ENCODE assay signal across 8 mouse cellular contexts in the genomic region with DNA sequence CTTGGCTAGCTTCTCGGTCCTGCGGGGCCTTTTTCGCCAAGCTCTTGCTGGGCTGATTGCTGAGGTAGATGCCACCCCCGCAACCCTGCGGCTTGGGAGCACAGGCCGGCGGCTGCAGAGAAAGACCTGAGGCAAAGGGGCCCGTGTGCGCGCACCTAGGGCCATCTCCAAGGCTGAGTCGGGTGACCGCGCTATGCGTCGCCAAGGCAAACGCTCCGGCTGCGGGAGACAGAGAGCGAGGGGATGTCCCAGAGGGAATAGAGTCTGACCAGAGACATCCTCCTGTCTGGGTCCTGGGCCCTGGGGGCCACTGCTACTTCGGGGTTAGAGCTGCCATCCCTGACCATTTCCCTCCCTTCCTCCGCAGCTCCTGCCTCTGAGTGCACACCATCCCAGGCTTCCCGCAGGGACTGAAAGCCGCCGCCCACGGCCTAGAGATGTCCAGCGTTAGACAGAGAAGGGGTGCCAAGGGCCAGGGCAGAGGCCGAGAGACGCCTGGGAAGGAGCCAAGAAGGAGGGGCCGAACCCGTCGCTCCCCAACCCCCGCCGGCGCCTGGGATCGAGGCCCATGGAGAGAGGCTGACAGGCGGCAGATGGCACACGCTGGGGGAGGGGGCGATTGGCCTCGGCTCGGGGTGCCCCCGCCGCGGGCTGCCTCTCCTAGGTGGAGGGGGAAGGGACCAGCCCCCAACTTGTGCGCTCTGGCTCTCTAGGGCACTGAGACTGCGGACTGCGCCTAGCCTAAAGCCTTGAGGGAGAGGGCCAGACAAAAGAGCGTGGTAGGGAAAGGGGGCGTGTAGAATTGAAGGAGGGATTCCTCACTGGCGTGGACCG. TPM values are rescaled to one million over a fixed set of nuclear protein-coding genes. Genes with fewer than 3 reads are reported as not detected.
DNase-seq lines count a peak whose midpoint lies in the region; ATAC-seq and TF ChIP-seq lines count a peak whose summit lies in the region.

No protein-coding gene starts in this region.

- in situ Hi-C loops in ES-E14 (cut with MboI; ENCODE audit: low sequenced_read_pairs in 2 of 2, unreplicated experiment in 2 of 2), result no loop called here

- TF ChIP-seq CTCF in stomach, postnatal 0 days (IDR thresholded peaks at IDR 0.05; ENCODE audit: low read depth), result no peak

- H3K27me3 ChIP-seq in embryonic facial prominence, embryonic 15.5 days, result peaks cover 13% of the 10 kb centered on the region
- H3K27me3 ChIP-seq in stomach, postnatal 0 days (ENCODE audit: control insufficient read depth, insufficient read depth, low read length), result peaks cover 9% of the 10 kb centered on the region; the same call in 1 of the 2 replicates

- peak overlapping the region; percentile 47 to 74 for H3K4me3 ChIP-seq in ES-E14 (ENCODE audit: insufficient read depth in 1 of 2, low read depth in 1 of 2, low read length in 2 of 2, poor library complexity in 1 of 2, severe bottlenecking in 1 of 2)
- peak overlapping the region; percentile 88 for H3K4me3 ChIP-seq in embryonic facial prominence, embryonic 15.5 days (replicated peaks)
- peak overlapping the region; percentile 79 for H3K4me3 ChIP-seq in stomach, postnatal 0 days (ENCODE audit: low read depth, low read length)

- peaks cover 1 to 5% of the 10 kb centered on the region in 2 experiments; a peak in 3 of 4 replicates for H3K4me1 ChIP-seq in ES-E14 (ENCODE audit: control insufficient read depth in 2 of 2, insufficient read depth in 2 of 2, low read length in 2 of 2, poor library complexity in 1 of 2)
- peaks cover 45% of the 10 kb centered on the region for H3K4me1 ChIP-seq in embryonic facial prominence, embryonic 15.5 days
- H3K4me1 ChIP-seq in stomach, postnatal 0 days (replicated peaks; ENCODE audit: control insufficient read depth, insufficient read depth), result peaks cover 6% of the 10 kb centered on the region

- H3K4me2 ChIP-seq in embryonic facial prominence, embryonic 15.5 days (replicated peaks), result peak overlapping the region; percentile 67
- peak overlapping the region; percentile 97 for H3K4me2 ChIP-seq in stomach, postnatal 0 days (replicated peaks; ENCODE audit: low read depth)

- H3K27ac ChIP-seq in ES-E14 (ENCODE audit: insufficient read depth, low read depth, low read length, poor library complexity, severe bottlenecking), result no peak overlapping the region
- H3K27ac ChIP-seq in embryonic facial prominence, embryonic 15.5 days (replicated peaks), result 0 out of 2 replicates have a peak overlapping the region, but pooled peaks have one; percentile 22
- H3K27ac ChIP-seq in stomach, postnatal 0 days (replicated peaks), result no peak overlapping the region

- no peak for TF ChIP-seq EP300 in stomach, postnatal 0 days (optimal IDR thresholded peaks at IDR 0.05)

- H3K9ac ChIP-seq in ES-E14 (ENCODE audit: insufficient read depth, low read depth, low read length, poor library complexity, severe bottlenecking), result peak overlapping the region; percentile 45; the same call in 1 of the 2 replicates
- H3K9ac ChIP-seq in embryonic facial prominence, embryonic 15.5 days, result peak overlapping the region; percentile 15; the same call in 1 of the 2 replicates
- 0 out of 2 replicates have a peak overlapping the region, but pooled peaks have one; percentile 13 for H3K9ac ChIP-seq in stomach, postnatal 0 days (ENCODE audit: low read length)

- DNase-seq in ES-E14 (ENCODE audit: low read depth, low spot score), result no peak
- peak; percentile 87 for DNase-seq in adrenal gland, postnatal 10 days
- peak; percentile 51 to 64 for DNase-seq in heart, postnatal 14 days
- peak; percentile 75 for DNase-seq in kidney, postnatal 14 days
- peak; percentile 72 for DNase-seq in lung, postnatal 36 days
- DNase-seq in stomach, postnatal 0 days (ENCODE audit: low spot score), result peak; percentile 32
- DNase-seq in spleen, postnatal 14 days (ENCODE audit: low spot score in 2 of 2), result no peak

- no peaks in the 10 kb centered on the region for H3K9me3 ChIP-seq in ES-E14 (ENCODE audit: control insufficient read depth, insufficient read depth, low read depth, low read length)
- H3K9me3 ChIP-seq in embryonic facial prominence, embryonic 15.5 days (replicated peaks), result no peaks in the 10 kb centered on the region
- no peaks in the 10 kb centered on the region for H3K9me3 ChIP-seq in stomach, postnatal 0 days (ENCODE audit: control insufficient read depth, low read length)

- ATAC-seq in embryonic facial prominence, embryonic 15.5 days (ENCODE audit: insufficient number of reproducible peaks, low FRiP score, low TSS enrichment, low read depth), result no peak
- ATAC-seq in stomach, postnatal 0 days (ENCODE audit: low FRiP score, low TSS enrichment), result no peak

- no peaks in the 10 kb centered on the region for H3K36me3 ChIP-seq in ES-E14 (ENCODE audit: control insufficient read depth, insufficient read depth, low read length, poor library complexity, severe bottlenecking)
- no peaks in the 10 kb centered on the region for H3K36me3 ChIP-seq in embryonic facial prominence, embryonic 15.5 days
- no peaks in the 10 kb centered on the region for H3K36me3 ChIP-seq in stomach, postnatal 0 days (ENCODE audit: control insufficient read depth, insufficient read depth, low read length)

- intact Hi-C loops in heart, postnatal 14 days (cut with DNase I), result loop anchor here (2.0 to 5.0 kb wide), 4 partner anchors 49 to 300 kb away; no protein-coding TSS in a partner anchor

- under 1% methylated on average over 50 of the region's 50 CpGs for WGBS in embryonic facial prominence, embryonic 15.5 days
- 2% methylated on average over 48 of the region's 50 CpGs for WGBS in stomach, postnatal 0 days

TF ChIP-seq in ES-E14, 5 proteins besides CTCF, POLR2A, EP300 and RAD21:
- TF ChIP-seq ZNF384 (IDR thresholded peaks at IDR 0.05; ENCODE audit: low read depth, low read length) (no peak), CHD2 (IDR thresholded peaks at IDR 0.05; ENCODE audit: low read depth, low read length) (no peak)
TF ChIP-seq in ES-E14: peak in this region for 0.

RNA-seq across cellular contexts. Expression of gene Zfp423, which starts 2.5 kb away (rescaled TPM):
- total RNA-seq in ES-E14 (2012; rRNA removed), result 21.4 and 23.2 TPM in 2 replicates
- 10 to 100 TPM; 19.6 to 35.2 TPM for total RNA-seq in adrenal gland, postnatal 10 days (2021)
- 20.5 and 21.0 TPM in 2 replicates for polyA plus RNA-seq in embryonic facial prominence, embryonic 15.5 days (2015; fragmentation: Nextera tagmentation; extraction: Ambion mirVana)
- 1 to 10 TPM; 8.0 to 8.5 TPM for total RNA-seq in heart, postnatal 14 days (2021)
- polyA plus RNA-seq in stomach, postnatal 0 days (2015; fragmentation: Nextera tagmentation; extraction: Ambion mirVana), result 2.6 and 2.8 TPM in 2 replicates

Comparison
In these comparisons a context has a peak if more than half of its experiments do, and no peak if none do; other contexts are left out.
1. DNase-seq: peak in adrenal gland, postnatal 10 days (single experiment), heart, postnatal 14 days (2 of 2), kidney, postnatal 14 days (single experiment), lung, postnatal 36 days (single experiment) and stomach, postnatal 0 days (single experiment); none in ES-E14 (single experiment) and spleen, postnatal 14 days (0 of 2).
2. Peak in every context shown above with its lines, with median percentiles within 50 percentile points of each other: H3K4me3 ChIP-seq and H3K9ac ChIP-seq.